Mouse (Mus musculus) ES-E14 (cell line): ENCODE results near the gene Ptprn2. TPM values are rescaled to one million over a fixed set of nuclear protein-coding genes. Genes with fewer than 3 reads are reported as not detected.

ENCODE experiments used
- DNase-seq: peaks from one replicate; pipeline ENCODE4 v3.0.0-alpha.2; 2013; ENCODE audit warnings: low read depth, low spot score
- H3K27ac ChIP-seq: 2 replicates; pipeline ENCODE4 v1.5.1; 2012; ENCODE audit warnings: low read depth, mild to moderate bottlenecking, low read length, moderate library complexity, mixed read lengths; ENCODE audit not compliant: poor library complexity, insufficient read depth, severe bottlenecking
- H3K36me3 ChIP-seq: 2 replicates; pipeline ENCODE4 v1.6.1; 2012; ENCODE audit warnings: mild to moderate bottlenecking, low read length, moderate library complexity, mixed read lengths; ENCODE audit not compliant: control insufficient read depth, poor library complexity, insufficient read depth, severe bottlenecking
- H3K4me1 ChIP-seq, 2 experiments: fragments of 150-350 bp in 1 of 2; sonication (generic) in 1 of 2; 2 replicates each; pipeline ENCODE4 v1.6.1; 2012; ENCODE audit warnings: low read length in 2 of 2, mild to moderate bottlenecking in 1 of 2, mixed read lengths in 1 of 2; ENCODE audit not compliant: control insufficient read depth in 2 of 2, insufficient read depth in 2 of 2, poor library complexity in 1 of 2
- H3K4me3 ChIP-seq, 2 experiments: fragments of 150-350 bp in 1 of 2; sonication (generic) in 1 of 2; 2 replicates each; pipeline ENCODE4 v1.5.1; 2012; ENCODE audit warnings: low read length in 2 of 2, low read depth in 1 of 2, mild to moderate bottlenecking in 1 of 2, mixed read lengths in 1 of 2; ENCODE audit not compliant: insufficient read depth in 1 of 2, poor library complexity in 1 of 2, severe bottlenecking in 1 of 2
- H3K9ac ChIP-seq: 2 replicates; pipeline ENCODE4 v1.6.1; 2012; ENCODE audit warnings: low read depth, mild to moderate bottlenecking, low read length, mixed read lengths; ENCODE audit not compliant: poor library complexity, insufficient read depth, severe bottlenecking
- H3K9me3 ChIP-seq: fragments of 150-350 bp; sonication (generic); 2 replicates; pipeline ENCODE4 v1.6.1; 2012; ENCODE audit warnings: low read depth, mild to moderate bottlenecking, low read length; ENCODE audit not compliant: control insufficient read depth, insufficient read depth
- CHD2 ChIP-seq: IDR thresholded peaks from 2 replicates; pipeline ENCODE4 v1.6.1; 2014; ENCODE audit warnings: mild to moderate bottlenecking, low read depth, low read length, inconsistent platforms
- HCFC1 ChIP-seq: IDR thresholded peaks from 2 replicates; pipeline ENCODE4 v1.6.1; 2012; ENCODE audit warnings: low read length, inconsistent platforms, borderline replicate concordance; ENCODE audit not compliant: insufficient read depth
- MAFK ChIP-seq: IDR thresholded peaks from 2 replicates; pipeline ENCODE4 v1.6.1; 2014; ENCODE audit warnings: mild to moderate bottlenecking, low read depth, low read length, inconsistent platforms; ENCODE audit not compliant: insufficient read depth
- ZC3H11A ChIP-seq: IDR thresholded peaks from 2 replicates; pipeline ENCODE4 v1.6.1; 2012; ENCODE audit warnings: low read depth, mild to moderate bottlenecking, inconsistent platforms, low read length, borderline replicate concordance
- ZNF384 ChIP-seq: IDR thresholded peaks from 2 replicates; pipeline ENCODE4 v1.6.1; 2012; ENCODE audit warnings: low read depth, low read length, inconsistent platforms
- in situ Hi-C, 2 experiments: fragments of 600-800 bp; cut with MboI; formaldehyde crosslinking; loops; one replicate each; pipeline ENCODE4 v1.15.1; 2025; ENCODE audit warnings: low sequenced_read_pairs in 2 of 2, inconsistent platforms in 1 of 2; ENCODE audit not compliant: unreplicated experiment in 2 of 2
- total RNA-seq: library from RNA; depleted of rRNA; stranded (reverse); fragments of 300-350 nt; gene quantifications from 2 replicates; pipeline ENCODE4 v1.2.3, GENCODE M21; 2012

The Ptprn2 gene
- total RNA-seq, 1 experiment = 0.40 TPM

GRCm38 (mm10) chr12:117257921-117258497 is 772.5 kb downstream of the Ptprn2 start:
- in situ Hi-C loops = no loop called here
- Histone ChIP-seq H3K4me3 (peak overlapping the region; percentile 5 to 17; a peak in 1 of 4 replicates), H3K36me3 (no peaks in the 10 kb centered on the region), H3K4me1 (peaks cover 0 to 19% of the 10 kb centered on the region in 2 experiments; a peak in 2 of 4 replicates), H3K9me3 (no peaks in the 10 kb centered on the region), H3K9ac (no peak overlapping the region), H3K27ac (no peak overlapping the region)
- no peak for DNase-seq
- no peak for TF ChIP-seq HCFC1
- TF ChIP-seq ZNF384 = no peak
- no peak for TF ChIP-seq CHD2
- no peak for TF ChIP-seq MAFK
- TF ChIP-seq ZC3H11A = no peak

- Histone ChIP-seq H3K36me3 (no peaks in the 10 kb centered on the region), H3K27ac (no peak overlapping the region), H3K4me3 (no peak overlapping the region), H3K9ac (no peak overlapping the region), H3K9me3 (no peaks in the 10 kb centered on the region), H3K4me1 (peaks cover 0 to 19% of the 10 kb centered on the region in 2 experiments; a peak in 2 of 4 replicates)
- DNase-seq = no peak
- in situ Hi-C loops = no loop called here
- no peak for TF ChIP-seq ZNF384
- no peak for TF ChIP-seq HCFC1
- TF ChIP-seq CHD2 = no peak
- TF ChIP-seq MAFK = no peak
- no peak for TF ChIP-seq ZC3H11A
Measured at GRCm38 (mm10) chr12:117260391-117261164, 775.1 kb downstream of the Ptprn2 start.

DNA sequence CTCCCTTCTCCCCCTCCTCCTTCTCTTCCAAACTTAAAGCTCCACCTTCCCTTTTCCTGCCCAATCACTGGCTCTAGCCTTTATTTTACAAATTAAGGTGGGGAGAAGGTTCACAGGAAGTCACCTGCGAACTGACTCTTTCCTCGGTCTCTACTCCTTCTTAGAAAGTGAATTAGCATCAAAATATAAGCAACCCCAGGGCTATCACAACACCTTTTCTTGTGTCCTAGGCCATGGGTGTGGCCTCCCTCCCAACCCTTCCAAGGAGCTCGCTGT is 775.6 kb downstream of the Ptprn2 start:
- TF ChIP-seq CHD2 = no peak
- no peak for TF ChIP-seq MAFK
- TF ChIP-seq HCFC1 = no peak
- no peak for TF ChIP-seq ZNF384
- TF ChIP-seq ZC3H11A = no peak
- H3K4me3 ChIP-seq = no peak overlapping the region
- H3K36me3 ChIP-seq = no peaks in the 10 kb centered on the region
- peaks cover 0 to 19% of the 10 kb centered on the region in 2 experiments; a peak in 2 of 4 replicates for H3K4me1 ChIP-seq
- in situ Hi-C loops = no loop called here
- H3K9ac ChIP-seq = no peak overlapping the region
- no peaks in the 10 kb centered on the region for H3K9me3 ChIP-seq
- H3K27ac ChIP-seq = no peak overlapping the region
- DNase-seq = peak; percentile 70

DNA sequence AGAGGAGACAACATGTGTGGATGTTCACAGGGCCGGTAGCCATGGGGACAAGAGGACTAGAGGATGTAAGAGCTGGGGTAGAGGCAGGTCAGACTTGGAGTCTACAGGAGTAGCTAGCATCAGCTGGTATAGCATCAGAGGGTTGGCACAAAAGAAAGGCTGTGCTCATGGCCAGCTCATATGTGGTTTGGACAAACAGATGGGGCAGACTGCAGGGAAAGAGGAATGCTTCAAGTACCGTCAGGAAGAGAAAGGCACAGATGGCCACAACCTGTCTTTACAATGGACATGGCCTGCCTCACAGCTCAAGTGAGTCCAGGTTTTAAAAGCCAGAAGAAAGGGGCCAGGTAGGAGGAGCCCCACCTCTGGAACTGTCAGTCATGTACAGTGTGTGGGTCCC is 776.5 kb downstream of the Ptprn2 start:
- H3K36me3 ChIP-seq = no peaks in the 10 kb centered on the region
- in situ Hi-C loops = no loop called here
- TF ChIP-seq ZNF384 = no peak
- no peak for TF ChIP-seq MAFK
- no peak for TF ChIP-seq HCFC1
- no peak for TF ChIP-seq ZC3H11A
- H3K9ac ChIP-seq = no peak overlapping the region
- no peak overlapping the region for H3K4me3 ChIP-seq
- no peaks in the 10 kb centered on the region for H3K9me3 ChIP-seq
- no peak overlapping the region for H3K27ac ChIP-seq
- DNase-seq = no peak
- H3K4me1 ChIP-seq = peaks cover 0 to 18% of the 10 kb centered on the region in 2 experiments; a peak in 2 of 4 replicates
